Mouse (Mus musculus) frontal cortex, adult (tissue): ENCODE results near the gene Itga4.

ENCODE experiments used
- ATAC-seq: cut with Nextera tagmentation; 2 replicates; pipeline ENCODE4 v1.9.2; 2017; ENCODE audit warnings: mild to moderate bottlenecking, moderate library complexity, mixed read lengths; ENCODE audit not compliant: low TSS enrichment

Gene Itga4

DNA sequence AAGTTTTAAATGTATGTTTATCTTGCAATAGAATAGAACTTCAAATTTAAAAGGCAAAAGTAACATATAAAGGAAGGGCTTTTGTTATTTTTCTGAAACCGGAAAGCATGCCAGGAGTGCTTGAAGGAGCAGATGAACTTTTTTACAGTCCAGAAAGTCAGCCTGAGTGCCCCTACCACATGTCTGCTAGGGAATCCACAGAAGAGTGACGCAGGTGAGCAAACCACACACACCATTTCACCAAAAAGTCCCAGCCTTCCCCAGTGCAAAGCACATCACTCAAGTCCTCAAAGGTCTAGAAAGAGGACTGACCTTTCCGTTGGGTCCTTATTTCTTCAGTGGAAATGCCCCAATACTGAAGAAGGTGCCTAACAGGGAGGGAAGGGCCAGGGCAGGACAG is 11.3 kb downstream of the Itga4 start:
- ATAC-seq = no peak

DNA sequence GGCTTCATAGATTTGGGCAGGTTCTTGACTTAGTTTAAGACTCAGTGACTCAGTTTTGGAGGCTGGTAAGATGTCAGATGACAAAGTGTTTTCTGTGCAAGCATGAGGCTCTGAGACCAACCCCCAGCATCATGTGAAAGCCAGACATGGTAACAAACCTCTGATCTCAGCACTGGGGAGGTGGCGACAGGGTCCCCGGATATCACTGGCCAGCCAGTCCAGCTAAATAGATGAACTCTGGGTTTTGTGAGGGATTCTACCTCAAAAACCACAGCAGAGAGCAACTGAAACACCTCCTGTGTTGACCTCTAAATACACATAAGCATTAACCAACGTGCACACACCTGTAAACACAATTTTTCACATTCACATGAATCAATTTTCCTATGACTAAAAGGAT is 12.0 kb downstream of the Itga4 start:
- ATAC-seq = no peak

DNA sequence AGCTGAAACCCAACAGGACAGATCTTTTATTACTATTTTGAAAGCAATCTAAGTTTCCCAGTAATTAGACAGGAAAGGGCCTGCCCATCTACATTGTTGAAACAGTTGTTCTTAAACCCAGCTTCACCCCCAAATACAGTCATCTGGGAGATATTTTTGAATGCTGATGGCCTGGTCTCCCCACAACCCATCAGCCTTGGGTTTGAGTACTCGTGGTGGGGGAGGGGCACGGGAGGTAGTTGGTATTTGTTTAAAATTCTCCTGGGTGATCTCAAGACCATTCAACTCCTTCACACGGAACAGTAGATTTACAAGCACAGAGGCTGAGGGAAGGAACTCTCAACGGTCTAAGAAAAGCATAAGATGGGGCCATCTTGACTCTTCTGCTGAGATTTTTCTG is 13.6 kb downstream of the Itga4 start:
- no peak for ATAC-seq

DNA sequence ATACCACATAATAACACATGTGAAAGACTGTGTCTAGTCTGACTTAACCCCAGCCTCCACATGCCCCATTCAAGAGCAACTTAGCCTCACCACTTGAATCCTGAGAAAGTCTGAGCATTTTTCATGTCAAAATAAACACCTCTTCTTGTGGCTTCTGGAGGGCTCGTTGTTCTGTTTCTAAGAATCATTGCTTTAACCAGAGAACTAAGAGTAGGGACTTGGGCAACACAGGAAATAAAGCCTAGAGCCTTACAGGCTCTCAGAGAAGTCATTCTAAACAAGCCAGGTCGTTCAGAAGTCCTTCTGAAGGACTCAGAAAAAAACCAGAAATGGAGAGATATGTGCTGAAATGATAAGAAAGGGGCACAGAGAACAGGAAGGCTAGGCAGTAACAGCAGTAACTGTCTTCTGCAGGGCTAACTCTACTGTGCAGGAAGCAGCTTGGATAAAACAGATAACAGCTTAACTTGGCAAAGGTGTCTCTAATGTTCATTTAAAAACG is 14.9 kb downstream of the Itga4 start:
- no peak for ATAC-seq

DNA sequence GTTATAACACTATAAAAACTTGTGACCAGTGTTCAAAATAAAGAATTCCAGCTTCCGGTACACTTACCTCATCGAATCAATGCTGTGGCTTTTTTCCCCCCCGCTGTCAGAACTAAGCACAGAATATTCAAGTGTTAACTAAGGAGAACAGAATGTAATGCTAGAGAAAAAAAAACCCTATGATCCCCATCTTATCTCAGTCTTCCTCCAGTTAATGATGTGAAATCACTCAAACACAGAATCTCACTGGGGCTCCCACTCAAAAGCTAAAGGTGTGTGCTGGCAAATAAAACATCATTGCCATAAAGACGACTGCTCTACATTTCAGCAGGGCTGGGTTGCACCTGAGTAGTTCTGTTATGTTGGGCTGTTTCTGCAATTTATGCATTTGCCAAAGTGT is 16.6 kb downstream of the Itga4 start:
- no peak for ATAC-seq

DNA sequence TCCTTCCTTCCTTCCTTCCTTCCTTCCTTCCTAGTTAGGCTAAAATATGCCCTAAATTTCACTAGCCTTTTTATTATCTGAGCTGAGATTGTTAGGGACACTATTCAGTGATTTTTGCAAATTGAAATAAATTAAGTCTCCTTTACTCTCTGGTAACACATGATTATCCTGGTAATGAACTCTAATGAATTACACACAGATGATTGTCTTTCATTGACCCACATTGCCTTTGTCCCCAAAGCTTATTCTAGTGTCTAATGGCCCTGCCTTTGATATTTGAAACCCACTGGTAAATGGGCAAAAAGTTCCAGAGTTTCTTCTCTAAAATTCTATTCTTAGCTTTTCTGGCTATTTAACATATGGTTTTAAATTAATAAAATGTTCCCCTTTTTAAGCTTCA is 23.4 kb downstream of the Itga4 start:
- no peak for ATAC-seq

DNA sequence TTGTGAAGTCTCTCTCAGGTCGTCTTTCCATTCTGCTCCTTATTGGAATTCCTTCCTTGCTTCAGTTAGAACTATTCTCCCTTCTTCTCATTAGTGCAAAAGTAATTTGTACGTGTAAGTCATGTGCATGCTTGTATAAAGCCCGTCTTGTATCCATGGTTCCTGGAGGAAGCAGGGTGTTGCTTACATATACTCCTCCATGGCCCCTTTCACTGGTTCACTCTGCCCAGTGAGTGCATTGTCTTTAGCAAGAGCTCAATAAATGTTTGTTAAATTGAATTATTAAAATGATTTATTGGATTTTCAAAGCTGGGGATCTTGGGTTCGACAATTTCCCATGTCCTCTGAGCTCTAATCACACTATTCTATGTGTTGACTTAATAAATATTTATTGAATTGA is 29.0 kb downstream of the Itga4 start:
- ATAC-seq = no peak

DNA sequence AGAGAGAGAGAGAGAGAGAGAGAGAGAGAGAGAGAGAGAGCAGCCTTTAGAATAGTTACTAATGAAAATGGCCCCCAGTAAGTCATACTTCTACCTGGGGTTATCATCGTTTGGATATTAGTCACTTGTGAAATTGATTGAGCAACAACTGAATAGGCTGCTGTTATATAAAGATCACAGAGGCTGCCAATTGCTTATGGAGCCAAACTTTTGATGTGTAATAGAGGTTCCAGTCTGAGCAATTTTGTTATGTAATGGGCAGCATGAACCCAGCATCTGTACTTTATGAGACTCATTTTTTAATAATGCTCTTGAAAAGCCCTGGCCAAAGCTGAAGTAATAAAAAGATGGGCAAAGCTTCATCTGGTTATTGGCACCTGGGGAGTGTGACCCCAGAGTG is 34.9 kb downstream of the Itga4 start:
- no peak for ATAC-seq

DNA sequence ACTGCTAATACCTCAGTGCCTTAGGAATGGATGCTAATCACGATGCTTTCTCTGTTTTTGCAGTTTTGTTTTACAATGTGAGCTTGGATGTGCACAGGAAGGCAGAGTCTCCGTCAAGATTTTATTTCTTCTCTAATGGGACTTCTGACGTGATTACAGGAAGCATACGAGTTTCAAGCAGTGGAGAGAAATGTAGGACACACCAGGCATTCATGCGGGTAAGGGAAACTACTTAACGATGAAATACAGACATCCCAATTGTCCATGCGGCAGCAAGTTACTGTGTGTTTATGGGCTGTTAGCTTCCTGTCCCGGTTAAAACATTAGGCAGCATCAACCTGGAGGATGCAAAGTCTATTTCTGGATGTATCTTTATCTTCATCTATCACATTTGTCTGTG is 36.7 kb downstream of the Itga4 start:
- ATAC-seq = peak; percentile 23; the same call in 1 of the 2 replicates

DNA sequence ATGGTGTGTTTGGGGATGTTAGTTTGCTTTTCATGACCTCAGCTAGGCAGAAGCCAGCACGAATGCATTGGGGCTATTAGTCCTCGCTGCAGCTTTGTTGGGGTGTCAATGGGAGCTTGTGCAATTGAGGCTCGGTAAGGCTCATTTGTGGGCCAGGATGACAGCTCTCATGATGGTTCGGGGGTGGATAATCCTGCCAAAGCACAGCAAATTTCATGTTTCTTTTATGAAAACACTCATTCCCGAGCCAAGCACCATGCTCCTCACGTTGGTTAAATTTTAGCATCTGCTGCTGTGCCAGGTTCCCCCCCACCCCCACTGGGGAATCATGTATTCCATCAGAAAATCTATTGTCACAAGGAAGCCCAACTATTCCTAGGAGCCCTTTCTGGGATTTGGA is 37.2 kb downstream of the Itga4 start:
- ATAC-seq = peak; percentile 69

DNA sequence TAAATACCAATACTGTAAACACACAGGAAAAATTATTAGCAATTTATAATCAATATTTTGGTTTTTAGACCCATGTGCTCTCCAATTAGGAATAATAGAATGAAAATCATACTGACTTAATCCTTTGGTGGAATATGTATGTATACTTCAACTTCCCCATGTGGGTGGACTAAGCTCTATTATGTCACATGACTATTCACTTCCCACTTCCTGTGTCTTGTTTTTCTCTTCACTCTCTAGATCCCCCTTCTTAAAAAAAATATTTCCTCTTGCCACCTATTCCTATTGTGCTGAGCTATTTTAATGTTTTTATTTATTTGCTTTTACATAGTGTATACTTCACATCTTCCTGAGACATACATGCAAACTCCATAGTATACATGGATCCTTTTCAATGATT is 47.2 kb downstream of the Itga4 start:
- ATAC-seq = no peak

DNA sequence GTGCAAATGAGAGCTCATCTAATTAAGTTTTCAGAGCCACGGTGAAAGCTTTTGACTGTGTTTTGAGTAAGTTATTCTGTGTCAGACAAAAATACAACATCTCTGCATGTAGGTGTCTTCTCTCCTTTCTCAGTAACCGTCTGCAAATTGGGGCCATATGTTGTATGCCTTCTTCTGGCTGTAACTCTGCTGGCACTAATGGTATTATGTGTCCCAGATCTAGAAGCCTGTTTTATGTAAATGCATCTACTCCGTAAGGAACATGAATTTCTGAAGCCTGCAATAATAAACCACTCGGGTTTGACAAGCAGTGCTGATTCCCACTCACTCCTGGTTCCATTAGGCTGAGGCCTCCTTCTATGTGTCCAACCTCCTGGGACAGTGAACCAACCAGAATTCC is 52.3 kb downstream of the Itga4 start:
- ATAC-seq = peak; percentile 98

DNA sequence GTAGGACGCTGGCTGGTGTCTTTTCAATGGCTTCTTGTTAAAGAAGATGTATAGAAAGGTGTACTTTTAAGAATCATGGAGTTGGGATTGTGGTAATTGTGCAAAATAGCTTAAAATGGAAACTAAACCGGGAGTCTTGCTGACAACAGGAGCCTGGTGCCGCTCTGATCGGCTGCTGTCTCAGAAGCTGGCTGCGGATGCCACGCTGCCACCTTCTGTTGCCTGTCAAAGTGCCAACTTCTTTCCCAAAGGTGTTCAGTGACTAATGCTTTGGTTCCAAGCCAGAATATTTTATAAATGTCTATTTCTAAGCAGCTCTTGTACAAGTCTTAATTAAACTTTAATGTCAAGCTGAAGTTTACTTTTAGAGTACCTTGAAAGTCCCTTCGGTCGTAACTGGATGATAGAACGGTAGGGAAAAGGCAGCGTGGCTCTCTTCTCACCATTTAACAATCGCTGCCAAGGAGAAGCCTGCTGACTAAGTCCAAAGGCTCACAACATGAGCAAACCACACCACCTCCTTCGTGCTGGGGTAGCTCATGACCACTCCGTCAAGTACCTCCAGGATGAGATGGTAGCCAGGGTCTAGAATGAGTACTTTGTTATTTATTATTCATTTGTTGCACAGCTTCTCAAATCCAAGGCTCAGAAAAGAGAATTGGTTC is 54.4 kb downstream of the Itga4 start:
- ATAC-seq = peak; percentile 59

DNA sequence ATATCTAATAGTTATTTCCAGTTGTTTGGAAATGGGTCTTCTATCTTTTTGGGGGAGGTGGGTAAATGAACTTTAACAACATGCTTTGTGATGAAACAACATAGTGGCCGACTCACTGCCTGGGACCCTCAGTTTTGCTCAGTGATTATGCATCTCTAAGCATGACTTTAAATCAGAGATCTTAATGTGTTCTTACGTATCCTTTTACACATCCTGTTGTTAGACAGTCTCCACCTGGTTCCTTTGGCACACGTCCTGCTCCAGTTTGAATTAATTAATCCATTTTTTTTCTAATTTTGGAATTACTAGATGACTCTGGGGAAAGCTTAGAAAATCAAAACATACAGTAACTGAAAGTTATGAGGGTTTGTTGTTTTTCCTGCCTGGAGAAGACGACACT is 57.3 kb downstream of the Itga4 start:
- ATAC-seq = no peak

DNA sequence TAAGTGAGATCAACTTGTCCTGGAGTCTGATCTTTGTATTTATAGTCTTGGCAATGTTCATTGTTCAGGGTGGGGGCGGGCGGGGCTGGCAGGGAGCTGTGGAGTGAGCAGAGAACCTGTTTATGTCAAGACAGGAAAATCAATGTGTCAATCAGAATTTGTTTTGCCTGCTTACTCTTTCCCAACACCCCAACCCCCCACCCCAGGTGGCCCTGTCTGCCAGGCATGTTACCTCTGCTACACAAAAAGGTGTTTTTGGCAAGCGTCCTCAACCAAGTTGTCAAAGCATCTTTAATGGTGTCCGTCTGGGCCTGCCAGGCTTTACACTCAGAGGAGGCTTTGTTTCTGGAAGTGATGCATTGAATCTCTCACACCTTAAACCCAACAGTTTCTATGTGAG is 59.9 kb downstream of the Itga4 start:
- no peak for ATAC-seq

DNA sequence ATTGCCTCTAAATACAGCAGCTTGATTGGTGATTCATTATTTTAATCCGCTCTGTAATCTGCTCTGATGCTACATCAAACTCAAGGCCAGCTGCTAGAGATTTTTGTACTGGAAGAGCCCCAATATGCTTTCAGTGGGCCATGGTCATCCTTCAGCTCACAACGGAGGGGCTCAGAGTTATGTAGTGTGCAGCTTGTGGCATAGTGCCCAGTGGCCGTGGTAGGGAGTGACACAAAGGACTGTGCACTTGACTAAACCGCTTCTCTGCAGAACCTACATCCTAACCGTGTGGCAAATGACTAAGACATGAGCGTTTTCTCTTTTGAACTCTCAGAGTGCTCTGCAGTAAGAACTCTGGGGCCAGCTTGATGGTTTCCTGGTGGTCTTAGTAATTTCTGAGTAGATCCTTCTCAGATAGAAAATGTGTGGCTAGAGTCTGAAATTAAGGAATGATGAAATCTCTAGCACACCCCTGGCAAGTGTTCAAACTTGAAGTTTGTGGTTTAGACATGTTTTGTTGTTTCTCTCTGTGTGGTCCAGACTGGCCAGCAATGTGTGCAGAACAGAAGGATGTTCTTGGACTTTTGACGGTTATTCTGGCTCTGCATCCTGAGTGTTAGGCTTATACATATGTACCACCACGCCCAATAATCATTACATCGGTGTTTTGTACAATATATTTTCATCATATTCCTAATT is 61.1 kb downstream of the Itga4 start:
- ATAC-seq = no peak

DNA sequence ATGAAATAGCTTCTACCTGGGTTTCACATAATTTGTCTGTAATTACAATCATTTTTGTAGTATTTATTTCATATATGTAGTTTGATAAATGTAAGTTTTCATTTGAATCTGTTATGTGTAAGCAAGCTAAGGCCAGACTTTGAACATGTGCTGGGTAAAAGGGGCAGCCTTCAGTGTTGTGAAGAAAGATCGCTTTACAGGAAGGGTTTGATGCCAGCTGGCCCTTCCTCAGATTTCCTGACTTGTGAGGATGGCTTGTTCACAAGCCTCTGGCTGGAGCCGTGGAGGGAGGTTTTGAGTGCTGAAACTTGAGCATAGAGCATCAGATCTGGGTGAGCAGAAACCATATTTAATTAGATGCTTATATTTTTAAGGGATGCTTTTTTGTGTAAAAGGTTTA is 72.9 kb downstream of the Itga4 start:
- no peak for ATAC-seq

DNA sequence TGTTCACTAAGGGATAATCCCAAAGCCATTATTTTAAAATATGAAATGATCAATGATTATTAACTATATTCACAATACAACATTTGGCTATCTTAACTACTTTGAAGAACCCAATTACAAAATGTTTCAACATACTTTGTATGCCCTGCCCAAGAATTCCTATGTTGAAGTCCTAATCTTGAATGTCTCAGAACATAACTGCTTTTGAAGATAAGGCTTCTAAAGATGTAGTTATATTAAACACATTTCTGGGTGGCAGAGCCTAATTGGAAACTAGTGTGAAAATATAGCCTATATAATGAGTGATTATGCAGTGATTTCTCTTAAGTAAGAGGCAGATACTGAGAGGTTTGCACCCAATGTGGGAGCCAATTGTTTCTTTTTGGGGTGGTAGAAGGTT is 79.4 kb downstream of the Itga4 start:
- no peak for ATAC-seq

DNA sequence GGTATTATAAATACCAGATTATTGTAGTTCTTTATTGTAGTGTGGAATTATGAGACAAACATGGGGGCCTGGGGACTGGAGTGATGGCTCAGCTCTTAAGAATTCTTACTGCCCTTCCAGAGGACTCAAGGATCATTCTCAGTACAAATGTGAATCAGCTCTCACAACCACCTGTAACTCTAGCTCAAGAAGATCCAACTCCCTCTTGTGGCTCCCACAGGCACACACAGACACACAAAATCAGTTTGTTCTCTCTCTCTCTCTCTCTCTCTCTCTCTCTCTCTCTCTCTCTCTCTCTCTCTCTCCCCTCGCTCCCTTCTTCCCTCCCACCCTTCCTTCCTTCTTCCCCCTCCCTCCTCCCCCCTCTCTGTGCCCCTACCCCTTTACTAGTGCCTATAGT is 80.9 kb downstream of the Itga4 start:
- no peak for ATAC-seq

DNA sequence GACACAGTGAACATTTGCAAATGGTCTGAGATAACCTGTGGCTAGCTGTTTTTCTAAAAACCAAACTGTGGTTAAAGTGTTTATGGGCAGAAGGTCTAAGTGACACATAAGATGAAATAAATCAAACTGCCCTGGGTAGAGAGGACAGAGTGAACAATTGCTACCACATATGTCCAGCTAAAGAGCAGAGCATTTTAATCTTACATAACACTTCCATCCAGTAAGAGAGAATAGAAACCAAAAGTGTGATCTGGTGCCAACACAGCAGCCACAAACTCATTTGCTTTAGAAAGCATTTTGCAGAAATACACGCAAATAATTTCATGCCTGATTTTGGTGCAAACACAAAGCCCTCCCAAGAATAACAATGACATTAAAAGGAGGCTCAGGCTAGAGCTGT is 83.8 kb downstream of the Itga4 start:
- ATAC-seq = 0 out of 2 replicates have a peak, but pooled peaks have one; percentile 6

DNA sequence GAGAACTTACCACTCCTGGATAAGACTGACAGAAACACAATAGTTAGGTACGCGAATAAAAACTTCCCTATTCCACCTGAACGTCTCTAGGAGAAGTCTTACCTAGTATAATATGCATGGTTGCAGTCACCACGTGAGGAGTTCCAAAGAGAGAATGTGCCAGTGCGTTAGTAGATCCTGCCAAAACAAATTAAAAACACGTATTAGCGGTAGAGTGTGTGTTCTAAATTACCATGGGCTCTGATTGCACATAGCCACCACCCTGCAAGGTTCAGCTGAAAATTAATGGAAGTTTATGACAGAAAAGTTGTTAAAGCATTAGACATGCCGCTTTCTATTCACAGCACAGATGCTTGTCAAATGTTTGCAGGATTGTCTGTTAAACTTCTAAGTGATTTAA is 87.9 kb downstream of the Itga4 start:
- no peak for ATAC-seq

DNA sequence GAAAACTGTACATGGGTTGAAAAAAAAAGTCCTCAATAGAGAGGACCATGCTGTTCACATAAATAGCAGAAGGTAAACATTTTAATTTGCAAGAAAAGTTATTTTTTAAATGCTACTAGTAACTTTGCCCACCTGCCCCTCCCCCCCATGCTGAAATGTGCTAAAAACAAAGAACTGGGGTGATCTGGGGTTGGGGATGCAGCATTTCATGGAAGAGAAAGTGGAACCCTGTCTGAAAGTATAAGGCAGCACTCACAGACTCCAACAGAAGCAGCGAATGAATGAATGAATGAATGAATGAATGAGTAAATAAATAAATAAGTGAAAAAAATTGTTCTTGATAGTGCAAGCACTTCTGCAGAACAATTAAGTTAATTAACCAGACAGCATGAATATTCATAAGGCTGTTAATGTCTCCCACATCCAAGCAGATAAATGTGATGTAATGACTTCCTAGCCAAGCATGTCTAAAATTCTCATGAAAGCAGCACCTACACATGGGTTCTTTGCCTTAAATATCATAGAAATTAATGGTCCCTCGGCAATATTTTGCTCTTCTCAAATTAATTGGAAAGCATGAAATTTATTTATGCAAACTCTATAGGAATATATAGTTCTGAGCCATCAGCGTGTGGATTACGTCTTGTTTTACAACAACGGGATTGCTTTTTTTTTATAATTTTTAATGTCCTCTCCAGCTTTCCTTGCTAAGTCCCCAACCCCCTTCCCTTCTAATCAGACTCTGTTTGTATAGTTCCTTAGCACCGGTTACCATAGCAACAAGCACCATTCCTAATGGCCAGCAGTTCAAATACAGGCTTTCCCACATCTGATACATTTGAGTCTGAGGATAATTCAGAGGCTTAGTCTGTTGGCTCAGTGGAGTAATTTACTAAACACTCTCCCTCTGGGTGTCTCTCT is 96.2 kb downstream of the Itga4 start:
- ATAC-seq = no peak
